Comparison of ENCODE assay signal across 18 mouse cellular contexts in the genomic region with DNA sequence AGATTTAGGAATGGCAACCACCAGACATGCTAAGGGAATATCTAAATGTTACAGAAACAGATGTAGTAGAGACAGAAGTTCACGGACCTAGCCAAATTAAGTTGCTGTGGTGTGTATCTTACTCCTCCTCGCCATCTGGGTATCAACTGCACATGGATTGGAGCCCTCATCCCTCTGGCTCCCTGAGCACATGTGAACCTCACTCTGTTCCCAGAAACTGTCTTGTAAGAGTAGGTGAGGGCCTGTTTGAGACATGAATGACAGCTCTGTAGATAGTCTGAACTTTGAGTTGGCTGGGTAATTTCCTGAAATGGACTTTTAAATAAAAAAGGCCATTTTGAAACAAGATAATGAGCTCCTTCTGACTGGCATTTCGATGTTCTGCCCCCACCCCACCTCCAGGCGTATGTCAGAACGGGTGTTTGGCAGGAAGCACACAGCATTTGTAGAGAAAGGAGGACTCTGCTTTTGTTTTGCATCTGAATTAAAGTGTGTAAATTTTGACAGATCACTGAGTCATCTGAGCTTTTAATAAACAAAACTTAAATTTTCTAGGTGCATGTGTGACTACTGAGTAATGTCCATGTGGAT.
DNase-seq lines count a peak whose midpoint lies in the region; ATAC-seq and TF ChIP-seq lines count a peak whose summit lies in the region.
"Had no signal": no experiment of that assay in that cellular context is flagged by ENCODE, and none has a peak within 500 bp of the region (broad histone marks: within the 10 kb centered on the region; RNA-seq: fewer than 3 reads in every experiment).

No protein-coding gene starts in this region.

- H3K27ac ChIP-seq in forebrain, embryonic 16.5 days (ENCODE audit: low read length): no peak overlapping the region
- no peak overlapping the region for H3K27ac ChIP-seq in forebrain, embryonic 14.5 days (ENCODE audit: low read depth, low read length)
- peak overlapping the region; percentile 67; the same call in 1 of the 2 replicates for H3K27ac ChIP-seq in cortical plate, adult 2 months (ENCODE audit: insufficient read depth, low read length)
- H3K27ac ChIP-seq: limb, embryonic 10.5 days had no signal

- H3K27me3 ChIP-seq in forebrain, embryonic 16.5 days (replicated peaks; ENCODE audit: control insufficient read depth, insufficient read depth, low read length): no peaks in the 10 kb centered on the region
- H3K27me3 ChIP-seq in forebrain, embryonic 14.5 days (replicated peaks; ENCODE audit: control insufficient read depth, insufficient read depth, low read length): no peaks in the 10 kb centered on the region
- H3K27me3 ChIP-seq: megakaryocyte, embryonic 14.5 days had no signal

- H3K4me1 ChIP-seq in forebrain, embryonic 16.5 days (replicated peaks; ENCODE audit: control insufficient read depth, insufficient read depth, low read length): no peaks in the 10 kb centered on the region
- no peaks in the 10 kb centered on the region for H3K4me1 ChIP-seq in forebrain, embryonic 14.5 days (ENCODE audit: control insufficient read depth, insufficient read depth, low read length)
- H3K4me1 ChIP-seq in cortical plate, adult 2 months (ENCODE audit: control insufficient read depth, insufficient read depth, low read length): peaks cover 1% of the 10 kb centered on the region; the same call in 1 of the 2 replicates
- H3K4me1 ChIP-seq: limb, embryonic 10.5 days had no signal

- H3K4me3 ChIP-seq in forebrain, embryonic 16.5 days (replicated peaks; ENCODE audit: low read length): no peak overlapping the region
- H3K4me3 ChIP-seq in forebrain, embryonic 14.5 days (ENCODE audit: low read depth, low read length): no peak overlapping the region
- H3K4me3 ChIP-seq in cortical plate, adult 2 months (ENCODE audit: insufficient read depth, low read length): no peak overlapping the region
- H3K4me3 ChIP-seq: limb, embryonic 10.5 days had no signal

- 57% methylated on average over 5 of the region's 5 CpGs for WGBS in forebrain, embryonic 16.5 days
- 70% methylated on average over 5 of the region's 5 CpGs for WGBS in forebrain, embryonic 14.5 days

- intact Hi-C loops in left cerebral cortex, postnatal 14 days (cut with DNase I): no loop called here

- H3K9me3 ChIP-seq in forebrain, embryonic 16.5 days (ENCODE audit: control insufficient read depth, low read length): no peaks in the 10 kb centered on the region
- H3K9me3 ChIP-seq in forebrain, embryonic 14.5 days (replicated peaks; ENCODE audit: control insufficient read depth, low read length): no peaks in the 10 kb centered on the region
- H3K9me3 ChIP-seq: limb, embryonic 10.5 days; megakaryocyte, embryonic 14.5 days had no signal

- no peak for TF ChIP-seq POLR2A in cortical plate, adult 2 months (IDR thresholded peaks at IDR 0.05; ENCODE audit: extremely low read depth, insufficient read depth, low read length)

- H3K4me2 ChIP-seq in forebrain, embryonic 16.5 days (ENCODE audit: low read length): no peak overlapping the region
- H3K4me2 ChIP-seq in forebrain, embryonic 14.5 days (ENCODE audit: low read length): no peak overlapping the region

- no peaks in the 10 kb centered on the region for H3K36me3 ChIP-seq in forebrain, embryonic 16.5 days (ENCODE audit: control insufficient read depth, insufficient read depth)
- no peaks in the 10 kb centered on the region for H3K36me3 ChIP-seq in forebrain, embryonic 14.5 days (ENCODE audit: control insufficient read depth, insufficient read depth, low read length)
- H3K36me3 ChIP-seq: limb, embryonic 10.5 days had no signal

- ATAC-seq in forebrain, embryonic 16.5 days: 0 out of 2 replicates have a peak, but pooled peaks have one; percentile 33
- ATAC-seq in forebrain, embryonic 14.5 days: no peak

- TF ChIP-seq CTCF in cortical plate, adult 2 months (IDR thresholded peaks at IDR 0.05; ENCODE audit: extremely low read depth, insufficient read depth, low read length): no peak

- no peak overlapping the region for H3K9ac ChIP-seq in forebrain, embryonic 16.5 days (replicated peaks; ENCODE audit: low read depth, low read length)
- no peak overlapping the region for H3K9ac ChIP-seq in forebrain, embryonic 14.5 days (ENCODE audit: low read length)

- DNase-seq in forebrain, embryonic 14.5 days (ENCODE audit: low spot score): no peak
- peak; percentile 56 to 76 for DNase-seq in layer of hippocampus, adult 8-10 months (ENCODE audit: low spot score in 2 of 2)
- peak; percentile 6 to 8 for DNase-seq in left cerebral cortex, postnatal 14 days (ENCODE audit: low spot score in 2 of 2)
- no peak for DNase-seq in ovary, postnatal 14 days (ENCODE audit: low spot score)
- no peak for DNase-seq in gastrocnemius, postnatal 10 days
- DNase-seq in cerebellum, adult 8-10 months: no peak
- DNase-seq: adrenal gland, adult 2 months; cerebellum, postnatal 14 days; embryo, embryonic 11 days; gastrocnemius, postnatal 25 days; kidney, adult 8-10 months; kidney, postnatal 14 days; lung, adult 18-20 months; lung, postnatal 14 days had no signal

Comparison
In these comparisons a context has a peak if more than half of its experiments do, and no peak if none do; other contexts are left out.
1. DNase-seq: peak in layer of hippocampus, adult 8-10 months (2 of 2) and left cerebral cortex, postnatal 14 days (2 of 2); none in forebrain, embryonic 14.5 days (single experiment), ovary, postnatal 14 days (single experiment), gastrocnemius, postnatal 10 days (single experiment) and cerebellum, adult 8-10 months (single experiment).